Mouse (Mus musculus) splenic B cell, adult 2 months (primary cell): Measurements from ENCODE around the gene Mff.

Experiments
- DNase-seq: peaks from one replicate; pipeline ENCODE4 v3.0.0-alpha.2; 2011; ENCODE audit warnings: low read depth, low spot score
- H3K27me3 ChIP-seq: 2 replicates; pipeline ENCODE4 v1.6.1; 2012; ENCODE audit warnings: mild to moderate bottlenecking, low read length, moderate library complexity, mixed read lengths; ENCODE audit not compliant: control insufficient read depth, poor library complexity, insufficient read depth, severe bottlenecking
- H3K36me3 ChIP-seq: 2 replicates; pipeline ENCODE4 v1.6.1; 2012; ENCODE audit warnings: mild to moderate bottlenecking, low read length, moderate library complexity, mixed read lengths; ENCODE audit not compliant: control insufficient read depth, poor library complexity, insufficient read depth, severe bottlenecking

The Mff gene

GRCm38 (mm10) chr1:82747714-82748452, 23.2 kb downstream of the Mff start:
- Histone ChIP-seq H3K36me3 (0 out of 2 replicates have a peak, but pooled peaks cover 8% of the 10 kb centered on the region), H3K27me3 (no peaks in the 10 kb centered on the region)
- DNase-seq, result no peak

GRCm38 (mm10) chr1:82759520-82759919, 34.8 kb downstream of the Mff start:
- DNase-seq, result peak; percentile 35
- Histone ChIP-seq H3K36me3 (peaks cover 1% of the 10 kb centered on the region; the same call in 1 of the 2 replicates), H3K27me3 (no peaks in the 10 kb centered on the region)

- Histone ChIP-seq H3K36me3 (no peaks in the 10 kb centered on the region), H3K27me3 (no peaks in the 10 kb centered on the region)
- no peak for DNase-seq
These were observed 36.9 kb downstream of the Mff start for GRCm38 (mm10) chr1:82761454-82762169.

GRCm38 (mm10) chr1:82762274-82762673, 37.6 kb downstream of the Mff start:
- H3K36me3 ChIP-seq, result no peaks in the 10 kb centered on the region
- no peaks in the 10 kb centered on the region for H3K27me3 ChIP-seq
- DNase-seq, result no peak

- no peaks in the 10 kb centered on the region for H3K36me3 ChIP-seq
- H3K27me3 ChIP-seq, result no peaks in the 10 kb centered on the region
- DNase-seq, result no peak
These were observed 41.5 kb downstream of the Mff start for GRCm38 (mm10) chr1:82766227-82766626.

GRCm38 (mm10) chr1:82766641-82767040, 42.0 kb downstream of the Mff start:
- Histone ChIP-seq H3K36me3 (no peaks in the 10 kb centered on the region), H3K27me3 (no peaks in the 10 kb centered on the region)
- no peak for DNase-seq

GRCm38 (mm10) chr1:82768269-82768668, 43.6 kb downstream of the Mff start, which contains the start of gene Tm4sf20:
TSS of gene Tm4sf20 (minus strand) at chr1:82768461.
- no peaks in the 10 kb centered on the region for H3K27me3 ChIP-seq
- no peaks in the 10 kb centered on the region for H3K36me3 ChIP-seq
- no peak for DNase-seq

GRCm38 (mm10) chr1:82771022-82771586, 46.4 kb downstream of the Mff start, which contains the start of gene Gm47791:
TSS of gene Gm47791 (minus strand) at chr1:82771243.
- no peak for DNase-seq
- Histone ChIP-seq H3K36me3 (no peaks in the 10 kb centered on the region), H3K27me3 (no peaks in the 10 kb centered on the region)

GRCm38 (mm10) chr1:82772428-82772827, 47.7 kb downstream of the Mff start:
- no peaks in the 10 kb centered on the region for H3K36me3 ChIP-seq
- no peak for DNase-seq
- H3K27me3 ChIP-seq, result no peaks in the 10 kb centered on the region

- H3K36me3 ChIP-seq, result no peaks in the 10 kb centered on the region
- DNase-seq, result no peak
- H3K27me3 ChIP-seq, result no peaks in the 10 kb centered on the region
These were observed 48.5 kb downstream of the Mff start for GRCm38 (mm10) chr1:82773208-82773607.

GRCm38 (mm10) chr1:82775293-82775692, 50.6 kb downstream of the Mff start:
- no peak for DNase-seq
- Histone ChIP-seq H3K27me3 (no peaks in the 10 kb centered on the region), H3K36me3 (no peaks in the 10 kb centered on the region)

GRCm38 (mm10) chr1:82779388-82779966, 54.8 kb downstream of the Mff start:
- no peak for DNase-seq
- no peaks in the 10 kb centered on the region for H3K27me3 ChIP-seq
- H3K36me3 ChIP-seq, result no peaks in the 10 kb centered on the region

GRCm38 (mm10) chr1:82783559-82783958, 58.9 kb downstream of the Mff start:
- no peaks in the 10 kb centered on the region for H3K27me3 ChIP-seq
- DNase-seq, result no peak
- H3K36me3 ChIP-seq, result no peaks in the 10 kb centered on the region

- Histone ChIP-seq H3K36me3 (no peaks in the 10 kb centered on the region), H3K27me3 (no peaks in the 10 kb centered on the region)
- no peak for DNase-seq
These were observed 60.9 kb downstream of the Mff start for GRCm38 (mm10) chr1:82785546-82785945.

GRCm38 (mm10) chr1:82787414-82787813, 62.7 kb downstream of the Mff start:
- Histone ChIP-seq H3K36me3 (no peaks in the 10 kb centered on the region), H3K27me3 (no peaks in the 10 kb centered on the region)
- peak; percentile 52 for DNase-seq
